Mouse (Mus musculus) forebrain, embryonic 15.5 days (tissue): ENCODE results near the gene Ddx11. TPM values are rescaled to one million over a fixed set of nuclear protein-coding genes. Genes with fewer than 3 reads are reported as not detected.

Source experiments
- polyA plus RNA-seq: library from polyadenylated mRNA; unstranded; fragments of >200 nt; fragmentation: Nextera tagmentation; extraction: Ambion mirVana; gene quantifications from 2 replicates; pipeline ENCODE4 v1.2.1, GENCODE M21; 2015

The Ddx11 gene
- polyA plus RNA-seq, 1 experiment from 2014 or later, result 9.2 TPM

Other genes with a start within 250 kb of the Ddx11 start
- 57.5 and 61.3 TPM in 2 replicates for gene Ralbp1, start 237.7 kb upstream of the Ddx11 start, polyA plus RNA-seq
- 76.3 and 77.5 TPM in 2 replicates for gene Twsg1, start 172.3 kb upstream of the Ddx11 start, polyA plus RNA-seq
- 125 and 135 TPM in 2 replicates for gene Ankrd12, start 46.4 kb upstream of the Ddx11 start, polyA plus RNA-seq
- gene Ndufv2, start 22.0 kb upstream of the Ddx11 start, polyA plus RNA-seq, result 322 and 326 TPM in 2 replicates
- gene Washc1, start 12.0 kb upstream of the Ddx11 start, polyA plus RNA-seq, result 43.6 and 48.5 TPM in 2 replicates